Mouse (Mus musculus): ENCODE results near the gene Atp10a.
A peak's percentile ranks its signal among the peaks of the same experiment; 100 is the strongest.

Atp10a gene

DNA sequence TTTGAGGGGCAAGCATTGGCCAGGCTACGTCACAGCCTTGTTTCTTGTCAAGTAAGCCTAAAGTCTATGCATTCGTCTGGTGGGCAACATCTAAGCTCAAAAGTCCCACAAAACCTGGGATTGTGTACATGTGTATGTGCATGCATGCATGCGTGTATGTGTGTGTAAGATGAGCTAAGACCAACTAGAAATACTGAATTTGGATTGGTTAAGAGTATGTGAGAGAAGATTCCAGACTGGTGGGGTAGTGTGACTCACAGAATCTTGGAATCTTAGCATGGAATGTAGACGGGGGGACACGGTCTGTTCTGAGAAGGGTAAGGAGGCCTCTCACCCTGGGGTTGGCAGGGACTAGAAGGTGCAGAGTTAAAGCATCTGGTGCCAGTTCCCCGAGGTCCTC is at the start of gene Atp10a:
Gene Atp10a, plus strand, starts transcription at position 301 of the 400 bp plus-strand sequence.
- DNase-seq = no peak

DNA sequence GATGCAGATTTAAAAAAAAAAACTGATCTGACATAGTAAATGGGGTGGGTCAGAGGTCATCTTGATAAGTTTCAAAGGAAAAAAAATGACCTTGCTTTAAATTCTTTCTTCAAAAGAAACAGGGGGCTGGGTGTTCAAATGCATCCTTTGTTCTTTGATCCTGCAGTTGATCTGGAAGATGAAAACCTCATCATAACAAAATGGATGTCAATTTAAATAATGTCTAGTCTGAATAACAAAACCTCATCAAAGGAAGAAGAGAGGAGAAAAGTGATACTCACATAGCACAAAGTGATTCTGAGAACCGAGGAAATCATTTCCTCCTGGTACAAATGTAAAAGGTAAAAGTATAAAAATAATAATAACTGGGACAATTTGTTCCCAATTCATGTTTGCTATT is 37.9 kb upstream of the Atp10a start:
- no peak for DNase-seq

DNA sequence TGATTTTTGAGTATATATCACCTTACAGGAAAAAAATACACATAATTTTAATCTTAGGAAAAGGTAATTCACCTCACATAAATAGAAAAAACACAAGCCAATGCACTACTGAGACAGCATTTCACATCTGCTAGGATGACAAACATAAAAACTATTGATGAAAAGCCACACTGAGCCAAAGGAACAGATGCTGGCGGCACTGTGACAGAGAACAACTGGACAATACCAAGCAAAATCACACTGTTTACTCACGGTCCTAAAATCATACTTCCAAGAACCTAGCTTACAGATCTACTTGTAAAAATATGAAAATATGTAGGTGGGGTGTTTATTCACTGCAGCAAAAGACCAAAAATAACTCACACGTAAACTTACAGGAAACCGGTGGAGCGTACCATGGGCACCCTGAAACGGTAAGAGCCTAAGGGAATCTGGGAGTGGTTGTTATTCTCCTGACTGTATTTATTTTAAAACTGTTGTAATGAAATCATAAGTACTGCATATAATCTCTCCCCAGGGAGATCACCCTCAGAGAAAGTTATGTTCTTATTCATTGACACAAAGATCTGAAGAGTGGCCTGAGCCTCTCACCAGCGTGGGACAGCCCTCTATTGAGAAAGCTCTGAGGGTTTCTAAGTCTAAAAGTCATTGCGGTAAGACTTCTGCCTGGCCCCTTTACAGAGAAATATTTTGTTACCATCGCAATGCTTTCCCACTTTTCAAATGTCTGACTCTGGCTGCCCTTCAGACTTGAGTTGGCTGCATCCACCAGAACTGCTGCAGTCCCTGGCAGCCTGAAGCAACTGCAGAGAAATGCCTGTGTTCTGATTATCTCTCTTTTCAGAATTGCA is 29.4 kb upstream of the Atp10a start:
- no peak for DNase-seq

DNA sequence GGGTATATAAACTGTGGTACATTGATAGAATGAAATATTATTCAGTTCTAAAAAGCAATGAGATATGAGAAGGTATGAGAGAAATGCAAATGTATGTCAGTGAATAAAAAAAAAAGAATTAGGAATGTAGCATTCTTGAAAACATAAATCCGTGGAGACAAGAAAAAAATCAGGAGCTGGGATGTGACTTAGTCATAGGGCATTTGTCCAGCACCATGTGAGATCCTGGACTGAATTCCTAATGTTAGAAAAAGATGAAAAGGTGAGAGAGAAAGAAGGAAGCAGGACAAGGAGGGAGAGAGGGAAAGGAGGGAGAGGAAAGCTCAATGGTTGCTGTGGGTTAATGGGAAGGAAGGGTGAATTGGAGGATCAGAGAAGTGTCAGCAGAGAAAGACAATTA is 28.6 kb upstream of the Atp10a start:
- no peak for DNase-seq

DNA sequence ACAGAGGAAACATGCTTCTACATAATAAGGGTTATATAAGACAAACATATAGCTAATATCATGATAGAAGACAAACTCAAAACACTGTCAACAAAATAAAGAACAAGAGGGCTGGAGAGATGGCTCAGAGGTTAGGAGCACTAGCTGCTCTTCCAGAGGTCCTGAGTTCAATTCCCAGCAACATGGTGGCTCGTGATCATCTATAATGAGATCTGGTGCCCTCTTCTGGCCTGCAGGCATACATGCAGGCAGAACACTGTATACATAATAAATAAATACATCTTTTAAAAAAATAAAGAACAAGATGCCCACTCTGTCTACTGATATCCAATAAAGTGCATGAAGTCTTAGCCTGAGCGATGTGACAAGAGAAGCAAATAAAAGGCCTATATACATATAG is 26.7 kb upstream of the Atp10a start:
- no peak for DNase-seq

DNA sequence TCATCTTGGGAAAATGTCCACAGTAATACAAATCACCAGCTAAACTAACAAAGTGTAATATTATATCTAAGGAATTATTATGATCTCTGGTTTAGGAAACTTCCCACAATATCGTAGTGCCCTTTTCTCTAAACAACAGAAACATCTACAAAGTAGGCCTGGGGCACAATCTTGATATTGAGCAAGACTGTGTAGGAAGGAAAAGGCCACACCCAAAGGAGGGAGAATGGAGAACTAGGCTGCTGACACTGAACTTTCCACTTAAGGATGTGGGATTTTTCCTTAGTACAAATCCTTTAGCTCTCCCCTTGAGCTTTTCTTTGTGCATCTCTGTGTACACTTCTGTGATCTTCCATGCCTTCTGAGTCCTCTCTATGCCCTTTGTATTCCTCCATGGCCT is 22.3 kb upstream of the Atp10a start:
- no peak for DNase-seq

DNA sequence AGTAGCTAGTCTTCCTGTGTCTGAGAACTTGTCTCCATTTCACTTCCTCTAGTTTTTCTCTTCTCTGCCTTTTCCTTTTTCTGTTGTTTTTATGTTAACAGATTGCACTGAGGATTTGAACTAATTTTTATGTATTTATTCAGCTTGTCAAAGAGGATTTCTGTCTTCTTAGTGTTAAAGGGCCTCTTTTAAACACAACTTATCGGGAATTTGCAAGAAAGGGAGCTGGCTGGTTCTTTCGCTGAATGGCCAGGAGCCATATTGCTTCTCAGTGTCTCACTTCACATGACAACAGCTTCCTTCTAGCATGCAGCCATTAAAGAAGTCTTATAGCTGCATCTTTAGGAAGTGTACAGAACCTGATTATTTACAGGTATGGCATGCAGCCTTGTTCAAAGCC is 16.3 kb upstream of the Atp10a start:
- no peak for DNase-seq

DNA sequence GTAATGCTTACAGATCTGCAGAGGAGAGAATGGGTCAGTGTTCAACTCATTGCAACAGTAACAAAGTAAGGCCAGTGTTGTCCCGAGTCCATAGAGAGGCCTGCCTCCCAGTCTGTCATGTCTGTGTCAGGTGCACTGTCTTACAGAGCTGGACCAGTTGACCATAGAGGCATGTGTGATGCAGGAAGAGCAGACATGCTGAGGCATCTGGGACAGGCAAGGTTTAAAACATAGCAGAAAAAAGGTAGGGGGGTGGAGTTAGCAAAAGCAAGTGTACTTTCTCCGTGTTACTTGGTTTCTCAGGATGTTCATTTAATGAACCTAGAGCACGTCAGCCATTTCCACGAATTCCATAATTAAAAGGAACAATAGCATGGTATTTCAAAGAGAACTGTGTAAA is 15.5 kb upstream of the Atp10a start:
- no peak for DNase-seq

DNA sequence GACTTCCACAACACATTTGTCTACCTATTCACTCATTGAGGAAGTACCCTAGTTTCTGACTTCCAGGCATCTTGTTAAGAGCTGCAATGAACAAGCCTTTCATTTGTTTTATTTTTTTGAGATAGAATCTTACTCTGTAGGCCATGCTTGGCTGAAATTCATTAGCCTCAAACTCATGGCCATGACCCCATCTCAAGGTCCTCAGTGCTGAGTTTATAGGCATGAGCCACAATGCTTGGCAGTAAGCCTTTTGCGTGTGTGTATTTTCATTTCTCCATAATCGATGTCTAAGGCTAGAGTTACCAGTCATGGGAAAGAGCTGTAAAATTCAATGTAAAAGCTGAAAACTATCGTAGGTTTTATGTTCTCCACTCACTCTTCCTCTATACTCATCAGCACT is 14.1 kb upstream of the Atp10a start:
- DNase-seq = no peak

DNA sequence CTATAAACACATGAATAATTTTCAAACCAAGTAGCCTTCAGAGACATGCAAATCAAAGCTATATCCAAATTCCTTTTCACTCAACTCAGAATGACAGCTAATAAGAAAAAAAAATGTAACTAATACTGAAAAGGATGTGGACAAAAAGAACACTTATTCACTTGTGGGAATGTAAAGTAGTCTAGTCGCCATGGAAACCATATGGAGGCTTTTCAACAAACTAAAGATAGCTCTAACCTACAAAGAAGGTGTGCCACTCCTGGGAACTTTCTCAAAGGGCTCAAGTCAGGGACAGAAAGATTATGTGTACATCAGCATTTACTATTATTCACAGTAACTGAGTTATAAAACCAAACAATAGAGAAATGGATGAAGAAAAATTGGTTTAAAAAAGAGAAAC is 8.6 kb upstream of the Atp10a start:
- DNase-seq = no peak

DNA sequence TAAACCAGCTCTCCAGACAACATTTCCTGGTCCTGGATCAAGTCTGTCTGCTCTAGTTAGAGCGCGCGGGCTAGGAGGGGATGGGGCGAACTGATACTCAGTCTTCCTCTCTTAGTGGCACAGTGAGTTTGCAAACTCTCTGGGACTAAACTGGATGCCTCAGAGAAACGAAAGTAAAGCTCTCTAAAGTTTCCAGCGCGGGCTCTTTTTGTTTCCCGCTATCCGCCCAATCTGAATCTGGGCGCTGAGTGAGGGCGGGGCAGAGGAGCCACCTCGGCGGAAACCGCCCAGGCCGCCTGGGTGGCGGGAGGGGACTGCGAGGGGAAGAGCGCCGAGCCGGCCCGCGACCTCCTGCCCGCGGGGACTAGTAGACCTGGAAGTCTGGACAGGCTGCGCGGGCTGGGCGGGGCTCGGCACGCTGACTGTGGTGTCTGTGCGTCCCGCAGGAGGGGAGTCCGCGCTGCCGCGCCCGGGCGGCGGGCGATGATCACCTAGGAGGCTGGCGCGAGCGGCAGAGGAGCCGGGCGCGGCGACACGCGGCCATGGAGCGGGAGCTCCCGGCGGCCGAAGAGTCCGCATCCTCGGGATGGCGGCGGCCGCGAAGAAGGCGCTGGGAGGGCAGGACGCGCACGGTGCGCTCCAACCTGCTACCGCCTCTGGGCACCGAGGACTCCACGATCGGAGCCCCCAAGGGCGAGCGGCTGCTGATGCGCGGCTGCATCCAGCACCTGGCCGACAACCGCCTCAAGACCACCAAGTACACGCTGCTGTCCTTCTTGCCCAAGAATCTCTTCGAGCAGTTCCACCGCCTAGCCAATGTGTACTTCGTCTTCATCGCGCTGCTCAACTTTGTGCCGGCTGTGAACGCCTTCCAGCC is 2.2 kb downstream of the Atp10a start:
- peak; percentile 38 for DNase-seq

DNA sequence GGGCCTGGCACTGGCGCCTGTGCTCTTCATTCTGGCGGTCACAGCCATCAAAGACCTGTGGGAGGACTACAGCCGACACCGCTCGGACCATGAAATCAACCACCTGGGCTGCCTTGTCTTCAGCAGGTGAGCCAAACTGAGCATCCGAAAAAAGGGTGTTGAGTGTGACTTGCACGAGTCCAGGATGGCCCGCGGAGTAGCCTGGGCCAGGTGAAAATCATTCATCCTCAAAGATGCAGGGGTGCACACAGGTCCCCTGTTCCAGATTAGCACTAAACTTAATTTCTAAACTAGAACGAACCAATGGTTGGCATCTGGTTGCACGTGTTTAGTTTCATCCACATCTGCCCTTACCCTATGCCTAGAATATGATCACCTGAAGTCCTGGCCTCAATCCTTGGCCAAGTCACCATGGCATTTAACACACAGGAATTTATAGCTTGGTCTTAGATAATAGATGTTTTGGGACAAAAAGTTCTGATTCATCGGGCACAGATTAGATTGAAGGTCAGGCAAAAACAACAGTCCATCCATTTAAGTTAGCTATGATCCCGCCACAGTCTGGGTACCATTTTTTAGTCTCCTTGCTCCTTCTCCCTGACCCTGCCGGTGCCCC is 2.9 kb downstream of the Atp10a start:
- no peak for DNase-seq

DNA sequence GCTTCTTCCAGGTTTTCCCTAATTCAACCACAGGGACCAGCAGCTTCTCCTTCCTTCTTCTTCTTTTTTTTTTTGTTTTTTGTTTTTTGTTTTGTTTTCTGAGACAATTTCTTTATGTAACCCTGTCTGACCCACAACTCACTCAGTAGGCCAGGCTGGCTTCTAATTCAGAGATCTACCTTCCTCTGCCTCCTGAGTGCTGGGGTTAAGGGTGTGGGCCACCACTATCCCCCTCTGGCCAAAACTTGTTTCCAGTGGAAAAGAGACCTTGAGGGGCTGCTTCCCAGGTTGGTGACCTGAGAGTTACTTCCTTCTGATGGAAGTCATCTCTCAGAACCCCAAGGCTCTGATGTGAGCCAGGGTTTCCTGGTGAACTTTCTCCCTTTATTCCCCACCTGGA is 4.1 kb downstream of the Atp10a start:
- DNase-seq = no peak

DNA sequence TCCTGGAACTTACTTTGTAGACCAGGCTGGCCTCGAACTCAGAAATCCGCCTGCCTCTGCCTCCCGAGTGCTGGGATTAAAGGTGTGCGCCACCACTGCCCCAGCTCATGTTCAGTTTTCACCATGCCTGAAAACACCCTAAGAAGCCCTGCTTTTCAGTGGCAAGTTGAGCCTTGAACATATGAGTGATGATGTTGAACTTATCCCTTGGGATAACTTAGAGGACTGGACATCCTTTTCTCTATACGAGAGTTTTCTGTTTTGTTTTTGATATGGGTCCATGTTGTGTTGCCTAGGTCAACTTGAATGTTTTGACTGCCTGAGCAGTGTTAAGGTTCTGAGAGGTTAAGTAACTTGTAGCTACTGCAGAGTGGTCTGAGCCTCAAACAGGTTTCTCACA is 4.7 kb downstream of the Atp10a start:
- DNase-seq = no peak

DNA sequence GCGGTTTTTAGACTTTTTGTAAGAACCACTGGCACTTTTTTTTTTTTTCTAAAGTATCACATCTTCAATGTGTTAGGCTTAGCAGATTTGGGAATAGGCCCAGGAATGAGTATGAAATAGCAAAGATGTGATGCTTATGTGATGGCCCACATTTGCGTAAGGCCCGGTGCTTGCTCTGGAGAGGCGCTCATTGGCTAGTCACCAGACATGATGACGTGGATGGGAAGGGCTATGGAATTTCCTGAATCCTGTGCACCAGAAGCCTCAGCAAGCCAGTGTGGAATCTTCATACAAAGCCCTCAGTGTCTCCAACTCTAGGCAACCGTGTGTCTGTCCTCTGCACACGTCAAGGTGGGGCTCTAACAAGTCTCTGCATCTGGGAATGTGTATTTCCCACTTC is 5.1 kb downstream of the Atp10a start:
- no peak for DNase-seq

DNA sequence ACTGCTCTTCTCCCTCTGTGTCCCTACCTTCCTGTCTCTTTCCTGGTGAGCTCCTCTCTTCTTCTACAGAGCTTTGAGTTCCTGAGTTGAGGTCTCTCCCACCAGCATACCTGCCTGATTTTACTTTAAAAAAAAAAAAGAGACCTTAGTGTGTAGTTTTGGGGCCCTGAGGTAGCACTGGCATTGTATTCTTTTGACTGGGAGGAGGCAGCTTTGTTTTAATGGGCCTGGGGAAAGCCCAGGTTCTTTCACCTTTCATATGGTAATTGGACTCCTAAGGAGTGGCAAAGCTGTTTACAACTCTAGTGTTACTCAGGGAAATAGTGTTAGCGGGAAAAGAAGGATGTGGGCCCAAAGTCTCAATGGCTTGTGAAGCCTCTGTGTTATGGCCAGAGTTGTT is 12.7 kb downstream of the Atp10a start:
- DNase-seq = no peak

DNA sequence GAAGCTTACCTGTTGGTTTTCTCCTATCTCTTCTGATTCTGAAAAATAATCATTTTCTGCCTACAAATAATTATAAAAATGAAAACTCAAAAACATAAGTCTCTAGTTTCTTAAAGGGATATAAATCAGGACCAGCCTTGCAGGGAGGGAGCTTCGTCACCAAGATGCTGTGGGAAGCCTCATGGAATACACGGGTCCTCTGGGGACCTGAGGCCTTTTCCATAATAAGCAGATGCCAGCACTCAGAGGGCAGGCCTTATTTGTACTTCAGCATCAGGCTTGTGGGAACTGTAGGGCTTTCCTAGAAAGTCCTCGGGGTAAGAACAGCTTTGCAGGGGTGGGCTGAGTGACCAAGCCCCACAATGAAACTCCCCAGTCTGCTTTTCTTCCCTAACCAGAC is 20.1 kb downstream of the Atp10a start:
- no peak for DNase-seq

DNA sequence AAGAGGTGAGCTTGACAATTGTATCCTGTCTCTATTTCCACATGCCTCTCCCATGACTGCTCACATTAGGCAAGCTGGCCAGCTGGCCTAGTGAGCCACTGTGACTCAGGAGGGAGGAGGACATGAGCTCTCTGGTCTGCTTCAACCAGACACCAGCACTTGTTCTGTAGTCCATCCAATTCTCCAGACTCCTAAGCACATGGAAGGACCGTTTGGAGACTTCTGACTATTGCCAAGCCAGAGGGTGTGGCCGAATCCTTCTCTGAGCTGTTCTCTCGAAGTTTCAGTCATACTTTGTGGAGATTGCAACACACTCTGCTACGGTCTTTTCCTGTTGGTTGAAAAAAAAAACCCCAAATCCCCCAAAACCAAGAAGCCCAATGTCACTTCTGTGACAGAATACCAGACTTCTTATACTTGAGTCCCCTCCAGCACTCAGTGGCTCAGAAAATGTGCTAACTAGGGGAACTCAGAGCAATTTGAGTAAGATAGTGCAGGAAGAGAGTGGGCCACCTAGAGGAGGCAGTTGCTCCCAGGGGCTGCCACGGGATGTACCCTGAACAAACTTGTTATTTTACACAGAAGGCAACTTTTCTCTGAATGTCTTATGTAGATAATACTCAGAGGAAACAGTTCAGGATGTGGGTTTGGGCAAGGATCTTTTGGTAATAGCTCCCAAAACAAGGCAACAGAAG is 21.3 kb downstream of the Atp10a start:
- DNase-seq = no peak

DNA sequence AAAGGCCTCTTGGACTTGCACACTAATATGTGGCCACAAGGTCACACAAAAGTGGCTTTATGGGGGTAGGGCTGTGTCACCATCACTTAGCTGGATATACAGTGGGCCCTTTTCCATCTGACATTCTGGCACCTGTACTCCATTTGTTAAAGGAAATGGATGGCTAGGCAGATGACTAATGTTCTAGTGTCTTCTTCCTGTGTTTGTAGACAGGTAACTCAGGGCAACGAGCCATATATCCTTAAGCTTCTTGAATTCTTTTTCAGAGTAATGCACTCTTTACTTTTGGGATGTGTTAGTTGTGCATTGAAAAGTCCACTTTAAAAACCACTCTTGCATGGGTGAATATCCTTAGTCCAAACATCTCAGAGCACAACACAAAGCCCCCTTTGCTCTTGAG is 30.0 kb downstream of the Atp10a start:
- DNase-seq = no peak

DNA sequence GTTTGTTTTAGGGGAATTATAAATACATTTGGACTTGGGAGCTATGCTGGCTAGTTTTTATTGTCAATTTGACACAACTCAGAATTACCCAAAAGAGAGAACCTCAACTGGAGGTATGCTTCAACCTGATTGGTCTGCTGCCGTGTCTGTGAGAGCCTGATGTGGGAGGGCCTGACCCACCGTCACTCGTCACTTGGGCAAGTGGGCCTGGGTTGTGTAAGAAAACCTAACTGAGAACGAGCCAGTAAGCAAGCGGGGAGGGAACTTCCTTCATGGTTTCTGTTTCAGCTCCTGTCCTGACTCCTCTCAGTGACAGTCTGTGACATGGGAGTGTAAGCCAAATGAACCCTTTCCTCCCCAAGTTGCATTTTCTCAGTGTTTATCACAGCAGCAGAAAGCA is 30.6 kb downstream of the Atp10a start:
- peak; percentile 20 to 37 for DNase-seq

DNA sequence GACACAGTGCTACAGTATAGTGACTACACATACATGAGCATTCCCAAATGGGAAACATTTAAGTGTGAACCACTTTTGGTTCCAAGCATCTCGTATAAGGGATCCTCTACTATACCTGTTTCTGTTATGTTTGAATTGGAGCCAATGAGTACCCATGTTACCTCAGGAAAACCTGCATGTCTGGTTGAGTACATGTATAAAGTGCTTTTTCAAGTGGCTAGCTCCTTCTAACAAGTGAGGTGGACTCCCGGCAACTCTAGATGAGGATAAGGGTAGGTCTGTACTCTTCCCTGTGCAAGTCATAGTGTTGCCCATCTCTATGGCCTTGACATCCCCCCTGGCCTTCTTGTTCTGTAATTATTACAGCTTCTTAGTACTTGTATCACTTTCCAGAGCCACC is 31.0 kb downstream of the Atp10a start:
- no peak for DNase-seq

DNA sequence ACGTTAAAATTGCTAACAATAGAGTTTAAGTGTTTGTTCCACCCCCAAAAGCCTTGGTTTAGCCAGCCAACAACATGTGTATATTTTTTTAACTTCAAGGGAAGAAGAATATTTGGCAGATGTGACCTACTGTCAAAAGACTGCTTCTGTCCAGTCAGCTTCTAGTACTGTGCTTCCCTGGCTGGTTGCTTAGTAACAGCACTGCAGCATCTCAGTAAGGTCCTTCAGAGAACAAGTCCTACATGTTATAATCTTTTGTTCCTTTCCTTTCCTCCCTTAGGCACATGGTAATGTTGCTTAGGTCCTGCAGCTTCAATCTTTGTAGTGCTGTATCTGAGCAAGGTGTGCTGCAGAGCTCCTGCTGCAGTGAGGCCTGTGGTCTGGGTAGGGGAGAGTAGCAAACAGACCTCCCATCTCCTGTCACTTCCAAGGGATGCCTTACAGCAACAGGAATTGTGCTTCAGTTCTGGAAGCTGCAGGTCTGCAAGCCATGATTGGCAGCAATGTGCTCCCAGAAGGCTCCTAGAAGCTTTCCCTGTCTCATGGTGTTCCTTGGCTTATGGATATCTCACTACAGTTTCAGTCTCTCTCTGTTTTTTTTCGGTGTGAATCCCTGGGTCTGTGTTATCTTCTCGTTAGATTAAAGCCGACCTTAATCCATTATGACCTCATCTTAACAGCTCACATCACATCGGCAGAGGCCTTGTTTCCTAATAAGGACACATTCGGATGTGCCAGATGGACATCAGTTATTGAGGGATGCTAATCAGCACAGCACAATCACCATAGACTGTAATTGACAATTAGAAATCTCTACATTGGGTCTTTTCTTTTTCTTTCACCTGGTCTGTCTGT is 34.3 kb downstream of the Atp10a start:
- DNase-seq = no peak

All from B cell, adult 2 months (primary cell).